Mouse (Mus musculus): Measurements from ENCODE around the gene St7. TPM values are rescaled to one million over a fixed set of nuclear protein-coding genes. Genes with fewer than 3 reads are reported as not detected.

St7 gene
- polyA plus RNA-seq, 1 experiment from 2014 or later, result 22.4 TPM

GRCm38 (mm10) chr6:17675019-17675756 is 17.5 kb upstream of the St7 start:
- Histone ChIP-seq H3K27me3 (ENCODE audit: control insufficient read depth, insufficient read depth, low read length) (no peaks in the 10 kb centered on the region), H3K9ac (ENCODE audit: low read depth, low read length) (no peak overlapping the region), H3K9me3 (ENCODE audit: control insufficient read depth, low read length) (no peaks in the 10 kb centered on the region), H3K27ac (ENCODE audit: low read depth, low read length) (no peak overlapping the region), H3K4me3 (ENCODE audit: low read length) (no peak overlapping the region), H3K4me1 (ENCODE audit: control insufficient read depth, insufficient read depth, low read length) (no peaks in the 10 kb centered on the region), H3K4me2 (replicated peaks; ENCODE audit: low read depth, low read length) (no peak overlapping the region), H3K36me3 (ENCODE audit: control insufficient read depth, insufficient read depth, low read length) (no peaks in the 10 kb centered on the region)
- 30% methylated on average over 12 of the region's 12 CpGs for WGBS
- peak; percentile 64 for ATAC-seq (ENCODE audit: low FRiP score, low TSS enrichment)

DNA sequence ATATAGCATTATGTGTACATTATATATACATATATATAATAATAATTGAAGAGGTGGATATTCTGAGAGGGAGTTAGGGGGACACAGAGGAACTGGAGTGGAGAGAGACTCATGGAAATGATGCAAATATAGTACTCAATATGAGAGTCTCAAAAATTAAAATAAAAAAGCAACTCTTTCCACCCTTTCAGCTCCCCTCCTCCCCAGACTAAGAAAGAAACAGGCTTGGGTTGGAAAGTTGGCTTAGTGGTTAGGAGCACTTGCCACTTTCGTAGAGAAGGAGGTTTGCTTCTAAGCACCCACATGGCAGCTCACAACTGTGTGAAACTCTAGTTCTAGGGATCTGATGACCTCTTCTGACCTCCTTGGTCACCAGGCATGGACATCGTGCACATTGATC is 15.7 kb upstream of the St7 start:
- Histone ChIP-seq H3K4me2 (replicated peaks; ENCODE audit: low read depth, low read length) (no peak overlapping the region), H3K4me1 (ENCODE audit: control insufficient read depth, insufficient read depth, low read length) (no peaks in the 10 kb centered on the region), H3K36me3 (ENCODE audit: control insufficient read depth, insufficient read depth, low read length) (no peaks in the 10 kb centered on the region), H3K9me3 (ENCODE audit: control insufficient read depth, low read length) (0 out of 2 replicates have a peak, but pooled peaks cover 2% of the 10 kb centered on the region), H3K9ac (ENCODE audit: low read depth, low read length) (no peak overlapping the region), H3K27me3 (ENCODE audit: control insufficient read depth, insufficient read depth, low read length) (no peaks in the 10 kb centered on the region), H3K4me3 (ENCODE audit: low read length) (no peak overlapping the region), H3K27ac (ENCODE audit: low read depth, low read length) (no peak overlapping the region)
- ATAC-seq (ENCODE audit: low FRiP score, low TSS enrichment), result no peak
- 68% methylated on average over 2 of the region's 2 CpGs for WGBS

- no peak overlapping the region for H3K27ac ChIP-seq (ENCODE audit: low read depth, low read length)
- no peak overlapping the region for H3K9ac ChIP-seq (ENCODE audit: low read depth, low read length)
- WGBS, result 81% methylated on average over 6 of the region's 6 CpGs
- no peaks in the 10 kb centered on the region for H3K36me3 ChIP-seq (ENCODE audit: control insufficient read depth, insufficient read depth, low read length)
- H3K27me3 ChIP-seq (ENCODE audit: control insufficient read depth, insufficient read depth, low read length), result no peaks in the 10 kb centered on the region
- H3K4me3 ChIP-seq (ENCODE audit: low read length), result no peak overlapping the region
- H3K9me3 ChIP-seq (ENCODE audit: control insufficient read depth, low read length), result 0 out of 2 replicates have a peak, but pooled peaks cover 2% of the 10 kb centered on the region
- no peaks in the 10 kb centered on the region for H3K4me1 ChIP-seq (ENCODE audit: control insufficient read depth, insufficient read depth, low read length)
- no peak for ATAC-seq (ENCODE audit: low FRiP score, low TSS enrichment)
- no peak overlapping the region for H3K4me2 ChIP-seq (replicated peaks; ENCODE audit: low read depth, low read length)
These were observed 12.3 kb upstream of the St7 start for GRCm38 (mm10) chr6:17680266-17680925.

DNA sequence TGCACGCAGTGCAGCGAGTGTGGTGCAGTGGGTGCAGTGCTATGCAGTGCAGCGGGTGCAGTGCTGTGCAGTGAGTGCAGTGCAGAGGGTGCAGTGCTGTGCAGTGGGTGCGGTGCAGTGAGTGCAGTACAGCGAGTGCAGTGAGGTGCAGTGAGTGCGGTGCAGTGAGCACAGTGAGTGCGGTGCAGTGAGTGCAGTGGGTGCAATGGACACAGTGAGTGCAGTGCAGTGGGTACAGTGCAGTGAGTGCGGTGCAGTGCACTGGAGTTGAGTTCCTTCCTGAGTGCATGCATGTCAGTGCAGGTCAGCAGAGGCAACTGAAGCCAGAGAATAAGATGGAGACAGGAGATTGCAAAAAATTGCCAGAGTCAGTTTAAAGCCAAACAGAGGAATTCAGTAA is 10.9 kb upstream of the St7 start:
- Histone ChIP-seq H3K27me3 (ENCODE audit: control insufficient read depth, insufficient read depth, low read length) (no peaks in the 10 kb centered on the region), H3K9ac (ENCODE audit: low read depth, low read length) (no peak overlapping the region), H3K36me3 (ENCODE audit: control insufficient read depth, insufficient read depth, low read length) (no peaks in the 10 kb centered on the region), H3K4me1 (ENCODE audit: control insufficient read depth, insufficient read depth, low read length) (no peaks in the 10 kb centered on the region), H3K4me2 (replicated peaks; ENCODE audit: low read depth, low read length) (no peak overlapping the region), H3K27ac (ENCODE audit: low read depth, low read length) (no peak overlapping the region), H3K4me3 (ENCODE audit: low read length) (no peak overlapping the region), H3K9me3 (ENCODE audit: control insufficient read depth, low read length) (0 out of 2 replicates have a peak, but pooled peaks cover 2% of the 10 kb centered on the region)
- 0 out of 2 replicates have a peak, but pooled peaks have one; percentile 20 for ATAC-seq (ENCODE audit: low FRiP score, low TSS enrichment)
- 97% methylated on average over 8 of the region's 8 CpGs for WGBS

- Histone ChIP-seq H3K9me3 (ENCODE audit: control insufficient read depth, low read length) (no peaks in the 10 kb centered on the region), H3K4me2 (replicated peaks; ENCODE audit: low read depth, low read length) (no peak overlapping the region), H3K36me3 (ENCODE audit: control insufficient read depth, insufficient read depth, low read length) (no peaks in the 10 kb centered on the region), H3K4me3 (ENCODE audit: low read length) (no peak overlapping the region), H3K9ac (ENCODE audit: low read depth, low read length) (no peak overlapping the region), H3K4me1 (ENCODE audit: control insufficient read depth, insufficient read depth, low read length) (no peaks in the 10 kb centered on the region), H3K27ac (ENCODE audit: low read depth, low read length) (no peak overlapping the region), H3K27me3 (ENCODE audit: control insufficient read depth, insufficient read depth, low read length) (no peaks in the 10 kb centered on the region)
- ATAC-seq (ENCODE audit: low FRiP score, low TSS enrichment), result no peak
- 82% methylated on average over 5 of the region's 5 CpGs for whole genome bisulfite sequencing
These were observed 4.1 kb upstream of the St7 start for GRCm38 (mm10) chr6:17688676-17689075.

GRCm38 (mm10) chr6:17693726-17694549 is 1.2 kb downstream of the St7 start:
- Histone ChIP-seq H3K9me3 (ENCODE audit: control insufficient read depth, low read length) (no peaks in the 10 kb centered on the region), H3K4me3 (ENCODE audit: low read length) (peak overlapping the region; percentile 77), H3K9ac (ENCODE audit: low read depth, low read length) (peak overlapping the region; percentile 82), H3K4me2 (replicated peaks; ENCODE audit: low read depth, low read length) (peak overlapping the region; percentile 76), H3K27me3 (ENCODE audit: control insufficient read depth, insufficient read depth, low read length) (no peaks in the 10 kb centered on the region), H3K36me3 (ENCODE audit: control insufficient read depth, insufficient read depth, low read length) (no peaks in the 10 kb centered on the region), H3K4me1 (ENCODE audit: control insufficient read depth, insufficient read depth, low read length) (0 out of 2 replicates have a peak, but pooled peaks cover 4% of the 10 kb centered on the region), H3K27ac (ENCODE audit: low read depth, low read length) (peak overlapping the region; percentile 79)
- WGBS, result 1% methylated on average over 79 of the region's 97 CpGs
- peak; percentile 88 for ATAC-seq (ENCODE audit: low FRiP score, low TSS enrichment)

DNA sequence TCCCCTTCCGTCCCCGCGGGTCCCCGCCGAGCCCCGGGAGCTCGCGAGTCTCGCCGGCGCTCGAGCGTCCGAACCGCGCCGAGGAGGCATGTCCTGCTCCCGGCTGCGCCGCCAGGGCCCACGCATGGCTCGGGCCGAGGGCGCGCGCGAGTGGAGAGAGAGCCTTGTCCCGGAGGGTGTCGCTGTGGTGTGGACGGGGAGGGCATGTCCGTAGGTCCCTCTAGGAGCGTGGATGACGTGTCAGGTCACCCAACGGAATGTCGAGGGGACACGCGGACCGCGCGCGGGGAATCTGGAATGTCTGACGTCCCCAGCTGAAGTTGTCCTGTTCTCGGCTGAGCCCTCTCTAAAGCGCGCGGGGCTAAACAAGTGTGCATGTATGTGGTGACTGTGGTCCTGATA is 1.8 kb downstream of the St7 start:
- H3K36me3 ChIP-seq (ENCODE audit: control insufficient read depth, insufficient read depth, low read length), result no peaks in the 10 kb centered on the region
- H3K4me3 ChIP-seq (ENCODE audit: low read length), result peak overlapping the region; percentile 77
- H3K27me3 ChIP-seq (ENCODE audit: control insufficient read depth, insufficient read depth, low read length), result no peaks in the 10 kb centered on the region
- H3K4me1 ChIP-seq (ENCODE audit: control insufficient read depth, insufficient read depth, low read length), result 0 out of 2 replicates have a peak, but pooled peaks cover 4% of the 10 kb centered on the region
- H3K27ac ChIP-seq (ENCODE audit: low read depth, low read length), result peak overlapping the region; percentile 79; the same call in 1 of the 2 replicates
- H3K9ac ChIP-seq (ENCODE audit: low read depth, low read length), result peak overlapping the region; percentile 82
- ATAC-seq (ENCODE audit: low FRiP score, low TSS enrichment), result peak; percentile 89
- H3K4me2 ChIP-seq (replicated peaks; ENCODE audit: low read depth, low read length), result peak overlapping the region; percentile 76
- H3K9me3 ChIP-seq (ENCODE audit: control insufficient read depth, low read length), result no peaks in the 10 kb centered on the region
- under 1% methylated on average over 45 of the region's 46 CpGs for WGBS

- Histone ChIP-seq H3K9ac (ENCODE audit: low read depth, low read length) (no peak overlapping the region), H3K4me2 (replicated peaks; ENCODE audit: low read depth, low read length) (no peak overlapping the region), H3K4me3 (ENCODE audit: low read length) (no peak overlapping the region), H3K27me3 (ENCODE audit: control insufficient read depth, insufficient read depth, low read length) (no peaks in the 10 kb centered on the region), H3K36me3 (ENCODE audit: control insufficient read depth, insufficient read depth, low read length) (no peaks in the 10 kb centered on the region), H3K27ac (ENCODE audit: low read depth, low read length) (no peak overlapping the region), H3K4me1 (ENCODE audit: control insufficient read depth, insufficient read depth, low read length) (0 out of 2 replicates have a peak, but pooled peaks cover 4% of the 10 kb centered on the region), H3K9me3 (ENCODE audit: control insufficient read depth, low read length) (no peaks in the 10 kb centered on the region)
- 55% methylated on average over 5 of the region's 5 CpGs for WGBS
- no peak for ATAC-seq (ENCODE audit: low FRiP score, low TSS enrichment)
These were observed 3.6 kb downstream of the St7 start for GRCm38 (mm10) chr6:17696321-17696734.
